Mouse (Mus musculus) T-helper 17 cell (primary cell): ENCODE measurements around the gene Reg3g.

Source experiments
- in situ Hi-C, 2 experiments: fragments of 300-600 bp; cut with MboI, MseI; formaldehyde crosslinking; loops; 1 replicate in 1 of 2; 2 replicates in 1 of 2; pipeline ENCODE4 v1.15.1; 2025; ENCODE audit warnings: high pct_unique_total_duplicates in 2 of 2

The Reg3g gene

DNA sequence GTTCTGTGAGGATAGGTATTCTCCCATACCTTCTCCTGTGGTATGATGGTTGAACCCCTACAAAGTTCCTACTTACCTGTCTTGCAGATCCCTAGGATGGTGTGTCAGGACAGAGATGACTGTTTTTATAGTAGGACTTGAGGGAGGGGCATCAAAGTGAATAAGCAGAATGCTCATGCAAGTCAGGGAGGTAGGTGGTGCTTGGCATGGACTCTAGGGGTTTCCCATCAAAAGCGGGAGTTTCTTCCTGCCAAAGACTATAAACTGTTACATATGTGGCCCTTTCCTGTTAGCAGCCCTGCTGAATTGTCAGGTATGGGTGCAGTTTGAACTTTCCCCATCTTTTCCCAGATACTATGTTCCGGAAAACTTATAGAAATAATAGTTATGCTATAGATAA is at the start of gene Reg3g:
Gene Reg3g (minus strand): TSS at position 101 of the 400 bp plus-strand sequence.
- in situ Hi-C loops, result no loop called here

DNA sequence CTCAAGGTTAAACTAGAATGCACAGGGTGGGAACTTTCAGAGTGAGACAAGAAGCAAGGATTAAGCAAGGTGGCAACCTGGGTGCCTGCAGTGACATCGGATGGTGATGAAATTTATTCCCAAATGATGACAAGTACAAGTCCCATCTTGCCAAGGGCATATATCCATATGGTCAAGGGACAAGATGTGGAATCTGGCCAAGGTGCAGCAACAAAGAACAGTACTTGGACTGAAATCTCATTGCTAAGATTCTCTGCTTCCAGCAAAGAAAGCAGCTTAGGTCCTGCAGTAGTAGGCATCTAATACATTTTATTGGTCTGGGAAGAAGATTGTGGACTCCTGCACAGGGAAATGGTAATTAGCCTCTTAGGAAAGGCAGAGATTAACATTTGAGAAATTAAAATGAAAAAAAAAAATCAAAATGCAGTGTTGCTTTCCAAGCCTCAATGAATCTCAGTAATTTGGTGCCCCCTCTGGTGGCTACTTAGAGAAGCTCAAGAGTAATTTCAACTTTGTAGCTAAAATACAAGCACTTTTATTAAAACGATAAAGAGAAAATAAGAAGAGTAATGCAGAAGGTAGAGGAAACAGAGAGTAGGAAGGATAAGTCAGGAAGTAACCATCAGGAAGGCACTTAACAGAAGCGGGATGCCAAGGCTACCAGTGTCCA is 47.2 kb upstream of the Reg3g start:
- in situ Hi-C loops, result loop anchor here in 1 of 2 experiments (10.0 kb wide), 1 partner anchor 861 kb away; no protein-coding TSS in a partner anchor

DNA sequence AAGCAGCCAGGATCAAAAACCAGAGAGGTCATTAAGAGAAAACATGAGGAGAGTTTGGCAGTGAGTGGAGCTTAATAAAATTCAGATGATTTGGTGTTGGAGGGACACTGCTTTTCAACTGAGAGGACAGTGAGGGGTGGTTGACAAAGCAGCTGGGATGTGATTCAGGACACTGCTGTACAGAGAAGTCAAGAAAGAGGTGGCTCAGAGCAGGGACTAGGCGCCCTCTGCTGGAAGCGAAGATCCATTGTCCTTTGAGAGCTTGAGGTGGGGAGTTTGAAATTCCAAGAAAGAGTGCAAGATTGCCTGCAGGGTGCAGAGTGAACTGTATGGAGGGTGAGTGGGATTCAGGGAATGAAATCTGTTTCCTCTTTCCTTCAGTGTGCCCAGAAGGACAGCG is 44.2 kb upstream of the Reg3g start:
- in situ Hi-C loops, result loop anchor here in 1 of 2 experiments (10.0 kb wide), 1 partner anchor 858 kb away; no protein-coding TSS in a partner anchor

DNA sequence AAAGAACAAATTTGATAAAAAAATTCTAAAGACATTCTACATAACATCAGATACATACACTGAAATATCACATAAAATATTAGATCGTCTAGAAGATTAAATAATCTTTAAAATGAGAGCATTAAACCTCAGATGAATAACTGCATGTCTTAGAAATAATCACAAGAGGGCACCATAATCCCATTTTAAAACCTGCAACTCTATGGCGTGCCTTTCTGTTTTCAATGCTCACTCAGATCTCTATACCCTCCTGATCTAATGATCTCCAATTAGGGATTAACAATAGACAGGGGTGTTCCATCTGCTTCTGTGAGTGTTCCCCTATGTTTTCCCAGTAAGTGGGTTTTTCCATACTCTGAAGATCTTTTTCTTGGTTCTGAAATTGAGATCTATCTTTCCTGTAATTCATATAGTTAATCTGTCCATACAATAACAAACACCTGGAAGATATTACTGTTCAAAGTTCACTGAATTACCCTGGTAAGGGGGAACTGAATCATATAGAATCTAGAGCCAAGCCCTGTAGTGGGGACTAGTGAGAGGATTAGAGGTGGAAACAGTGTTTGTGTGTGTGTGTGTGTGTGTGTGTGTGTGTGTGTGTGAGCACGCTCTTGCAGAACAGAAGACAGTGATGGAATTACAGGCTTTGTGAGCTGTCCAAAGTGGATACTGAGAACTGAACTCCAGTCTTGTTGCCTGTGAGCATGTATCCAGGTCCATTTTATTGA is 41.7 kb upstream of the Reg3g start:
- in situ Hi-C loops, result loop anchor here in 1 of 2 experiments (10.0 kb wide), 1 partner anchor 856 kb away; no protein-coding TSS in a partner anchor

DNA sequence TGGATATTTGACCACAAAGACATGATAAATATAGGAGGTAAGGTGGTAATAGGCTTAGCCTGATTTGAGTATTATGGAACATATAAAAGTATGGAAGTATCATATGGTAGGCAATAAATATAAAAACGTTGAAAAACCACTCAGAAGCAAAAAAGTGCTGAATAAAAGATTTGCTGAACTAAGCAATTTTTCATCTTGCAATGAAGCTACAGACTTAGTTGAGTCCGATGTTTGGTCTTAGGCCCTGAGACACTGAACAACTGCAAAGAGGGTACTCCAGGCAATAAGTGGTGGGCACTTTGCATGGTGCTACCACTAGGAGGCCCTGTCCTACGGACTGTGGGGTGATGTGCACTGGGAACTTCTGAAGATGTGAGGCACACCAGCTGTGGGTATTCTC is 37.1 kb upstream of the Reg3g start:
- in situ Hi-C loops, result no loop called here

DNA sequence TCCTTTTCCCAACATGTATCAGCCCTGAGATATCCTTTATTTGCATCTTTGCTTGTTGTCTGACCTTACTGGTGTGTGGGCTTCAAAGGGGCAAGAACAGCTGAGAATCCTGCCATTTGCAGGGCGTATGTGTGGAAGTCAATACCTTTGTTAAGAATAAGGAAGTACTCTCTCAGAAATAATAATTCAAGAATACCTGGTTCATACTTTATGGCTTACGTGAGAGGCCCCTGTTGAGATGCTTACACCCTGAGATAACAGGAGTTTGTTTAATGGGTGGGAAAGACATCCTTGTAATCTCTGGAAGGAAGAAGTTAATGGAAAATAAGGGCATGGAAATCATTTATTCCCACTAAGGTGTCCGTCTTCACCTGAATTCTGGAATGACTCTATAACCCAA is 26.0 kb upstream of the Reg3g start:
- in situ Hi-C loops, result no loop called here

DNA sequence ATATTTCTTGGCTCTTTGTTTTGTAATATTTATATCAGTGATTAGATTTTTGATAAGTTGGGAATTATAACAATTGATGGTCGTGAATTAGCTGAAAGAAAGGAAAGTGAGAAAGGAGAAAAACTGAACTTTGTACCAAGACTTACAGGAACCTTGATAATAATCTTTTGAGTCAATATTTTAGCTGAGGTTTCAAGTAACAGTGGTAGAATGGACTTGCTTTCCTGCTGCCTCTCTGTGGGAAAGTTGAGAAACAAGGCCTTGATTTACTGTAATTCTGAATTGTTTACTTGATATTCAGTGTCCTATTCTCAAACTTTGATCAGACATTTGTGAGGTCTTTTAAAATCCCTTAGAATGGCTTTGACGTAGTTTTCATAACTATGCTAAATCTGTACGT is 615 bp upstream of the Reg3g start:
- in situ Hi-C loops, result no loop called here

DNA sequence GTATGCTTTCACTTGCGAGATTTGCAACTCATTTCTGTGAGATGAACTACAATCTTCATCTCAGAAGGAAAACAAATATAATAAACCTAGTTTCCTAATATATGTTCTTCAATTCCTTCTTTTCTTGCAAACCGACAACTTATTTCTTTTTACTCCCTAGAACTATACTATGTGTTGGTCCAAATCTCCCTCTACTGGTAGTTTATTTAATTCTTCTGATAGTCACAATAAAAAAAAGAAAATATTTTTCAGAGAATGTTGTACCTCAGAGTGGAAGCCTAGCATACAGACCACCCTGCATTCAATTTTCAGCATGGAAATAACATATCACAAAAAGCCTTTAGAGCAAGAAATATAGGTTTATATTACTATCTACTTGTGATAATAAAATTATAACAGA is 5.4 kb downstream of the Reg3g start:
- in situ Hi-C loops, result no loop called here

DNA sequence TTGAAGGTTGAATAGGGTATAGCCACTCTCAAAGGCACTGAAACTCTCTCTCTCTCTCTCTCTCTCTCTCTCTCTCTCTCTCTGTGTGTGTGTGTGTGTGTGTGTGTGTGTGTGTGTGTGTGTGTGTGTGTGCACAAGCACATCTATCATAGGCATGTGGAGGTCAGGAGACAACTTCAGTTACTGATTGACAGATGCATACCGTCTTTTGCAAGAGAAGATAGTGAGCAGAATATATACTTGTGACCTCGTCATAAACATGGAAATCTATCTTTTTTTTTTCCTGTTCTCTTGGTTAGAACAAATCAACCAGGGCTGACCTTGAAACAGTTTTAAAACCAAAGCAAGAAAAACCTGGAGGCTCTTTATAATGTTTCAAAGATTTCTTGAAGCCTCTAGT is 6.3 kb downstream of the Reg3g start:
- in situ Hi-C loops, result no loop called here

DNA sequence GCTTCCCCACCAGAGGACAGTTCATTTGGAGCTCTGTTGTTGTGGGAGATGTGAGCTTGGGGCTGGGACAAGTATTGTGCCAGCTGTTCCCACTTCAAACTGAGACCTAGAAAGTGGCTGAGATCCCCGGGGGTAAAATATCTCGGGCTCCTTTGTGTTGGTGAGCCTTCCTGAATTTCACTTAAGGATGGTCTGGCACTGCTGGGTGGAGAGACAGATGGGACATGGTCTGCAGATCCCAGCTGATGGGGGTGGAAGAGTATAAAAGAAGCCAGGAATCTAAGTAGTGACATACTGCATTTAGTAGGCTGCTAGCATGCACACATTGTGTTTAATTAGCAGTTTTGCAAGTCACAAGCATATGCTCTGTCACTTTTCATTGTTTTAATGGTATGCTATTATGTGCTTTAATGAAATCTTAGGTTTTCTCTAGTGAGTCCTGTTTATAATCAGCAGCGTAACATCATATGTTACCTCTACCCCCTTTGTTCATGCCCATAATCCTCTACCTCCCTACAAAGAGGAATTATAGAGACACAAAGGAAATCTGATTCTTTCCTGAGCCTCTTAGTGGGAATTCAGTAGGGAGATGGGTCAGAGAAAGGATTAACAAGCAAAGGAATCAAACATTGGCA is 8.4 kb downstream of the Reg3g start:
- in situ Hi-C loops, result no loop called here

DNA sequence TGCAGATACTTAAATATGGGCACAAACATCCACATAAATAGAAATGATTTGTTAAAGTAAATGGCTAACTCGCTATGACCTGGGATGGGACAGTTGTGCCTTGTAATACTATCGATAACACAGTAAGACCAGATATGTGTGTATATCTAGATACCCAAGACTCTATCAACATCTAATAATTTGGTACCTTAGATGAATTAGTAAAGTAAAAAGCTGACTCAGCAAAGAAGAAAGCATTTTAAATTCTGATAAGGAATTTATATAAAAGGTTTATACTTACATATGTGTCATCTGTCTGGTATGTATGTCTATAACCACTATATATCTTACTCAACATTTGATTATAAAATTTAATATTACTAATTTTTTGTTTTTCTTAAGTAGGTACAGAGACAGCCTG is 15.9 kb downstream of the Reg3g start:
- in situ Hi-C loops, result no loop called here

DNA sequence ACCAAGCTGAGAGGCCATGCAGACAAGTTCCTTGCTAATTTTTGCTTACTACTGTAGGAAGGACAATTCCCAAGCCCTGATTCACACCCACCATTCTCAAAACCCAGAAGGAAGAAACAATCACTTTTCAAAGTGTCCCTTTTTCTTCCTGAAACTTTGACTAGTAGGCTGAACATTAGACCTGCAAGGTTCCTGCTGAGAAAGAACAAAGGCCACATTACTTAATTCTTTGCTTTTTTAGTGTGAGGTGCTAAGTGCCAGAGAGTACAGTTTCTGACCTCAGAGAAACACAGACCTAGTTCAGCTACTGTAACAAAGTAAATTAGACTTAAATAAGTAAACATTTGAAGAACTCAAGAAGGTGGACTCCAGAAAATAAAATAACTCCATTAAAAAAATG is 20.3 kb downstream of the Reg3g start:
- in situ Hi-C loops, result no loop called here

DNA sequence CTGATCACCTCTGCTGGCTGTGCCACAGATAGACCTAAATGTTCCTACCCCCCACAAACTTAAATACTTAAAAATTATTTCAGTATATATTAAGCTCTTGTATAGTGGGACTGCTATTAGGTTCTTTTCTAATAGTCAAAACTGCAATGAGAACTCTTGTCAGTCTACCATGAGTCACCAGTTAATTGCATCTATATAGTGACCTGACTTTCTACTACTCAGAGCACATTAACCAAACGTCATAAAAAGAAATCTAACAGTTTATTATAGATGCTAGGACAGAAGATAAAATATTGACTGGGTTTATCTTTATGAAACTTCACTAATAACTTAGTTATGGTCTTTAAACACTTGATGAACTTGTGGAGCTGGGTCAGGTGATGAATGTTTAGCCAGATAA is 21.5 kb downstream of the Reg3g start:
- in situ Hi-C loops, result no loop called here

DNA sequence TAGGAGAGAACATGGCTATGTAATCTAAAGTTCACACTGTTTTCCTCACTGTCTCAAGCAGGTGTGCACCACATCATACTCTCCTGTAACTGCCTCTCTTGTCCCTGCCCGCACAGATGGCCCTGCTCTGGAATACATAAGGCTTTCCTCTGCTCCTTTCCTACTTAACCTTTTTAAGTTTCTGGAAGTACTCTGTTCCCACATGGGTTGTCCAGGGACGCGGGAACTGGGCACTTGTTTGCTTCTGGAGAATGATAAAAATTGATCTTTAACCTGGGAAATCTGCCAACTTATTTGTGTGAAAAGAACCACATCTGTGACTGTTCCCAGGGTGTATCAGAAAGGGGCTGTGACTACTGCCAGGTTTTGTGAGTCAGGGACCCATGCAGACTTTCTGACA is 43.2 kb downstream of the Reg3g start:
- in situ Hi-C loops, result no loop called here

DNA sequence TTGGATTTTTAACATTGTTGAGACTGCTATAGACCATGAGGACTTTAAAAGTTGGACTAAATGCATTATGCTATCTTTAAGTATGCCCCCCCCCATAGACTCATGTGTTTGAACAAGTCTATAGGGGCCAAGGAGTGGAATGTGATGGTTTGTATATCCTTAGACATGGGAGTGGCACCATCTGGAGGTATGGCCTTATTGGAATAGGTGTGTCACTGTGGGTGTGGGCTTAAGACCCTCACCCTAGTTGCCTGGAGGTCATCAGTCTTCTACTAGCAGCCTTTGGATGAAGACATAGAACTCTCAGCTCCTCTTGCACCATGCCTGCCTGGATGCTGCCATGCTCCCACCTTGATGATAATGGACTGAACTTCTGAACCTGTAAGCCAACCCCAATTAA is 46.3 kb downstream of the Reg3g start, which contains the start of gene Reg1:
Gene Reg1 (plus strand): TSS at position 301 of the 400 bp plus-strand sequence.
- in situ Hi-C loops, result loop anchor here in 1 of 2 experiments (5.0 kb wide), 1 partner anchor 50 kb away; the partner anchor contains the start of gene Reg3b
